Mouse (Mus musculus): ENCODE results near the gene Apobr. TPM values are rescaled to one million over a fixed set of nuclear protein-coding genes. Genes with fewer than 3 reads are reported as not detected.

Apobr gene
- polyA plus RNA-seq (2012; rRNA removed), result 0.74 and 0.82 TPM in 2 replicates

GRCm38 (mm10) chr7:126584506-126584977 lies at the start of gene Apobr:
Gene Apobr (plus strand): TSS chr7:126584942.
- DNase-seq (ENCODE audit: extremely low spot score in 1 of 2, low spot score in 1 of 2), result peak in 1 of 2 experiments; percentile 31

- DNase-seq (ENCODE audit: extremely low spot score in 1 of 2, low spot score in 1 of 2), result no peak
Measured at GRCm38 (mm10) chr7:126535766-126536165, 49.0 kb upstream of the Apobr start.

- DNase-seq (ENCODE audit: extremely low spot score in 1 of 2, low spot score in 1 of 2), result no peak
Measured at GRCm38 (mm10) chr7:126536466-126536865, 48.3 kb upstream of the Apobr start.

- DNase-seq (ENCODE audit: extremely low spot score in 1 of 2, low spot score in 1 of 2), result peak in 1 of 2 experiments; percentile 7
Measured at GRCm38 (mm10) chr7:126537820-126538585, 46.7 kb upstream of the Apobr start.

- no peak for DNase-seq (ENCODE audit: extremely low spot score in 1 of 2, low spot score in 1 of 2)
Measured at GRCm38 (mm10) chr7:126541661-126542060, 43.1 kb upstream of the Apobr start.

GRCm38 (mm10) chr7:126545631-126546030 lies 39.1 kb upstream of the Apobr start:
- no peak for DNase-seq (ENCODE audit: extremely low spot score in 1 of 2, low spot score in 1 of 2)

- DNase-seq (ENCODE audit: extremely low spot score in 1 of 2, low spot score in 1 of 2), result no peak
Measured at GRCm38 (mm10) chr7:126554796-126555195, 29.9 kb upstream of the Apobr start.

- DNase-seq (ENCODE audit: extremely low spot score in 1 of 2, low spot score in 1 of 2), result no peak
Measured at GRCm38 (mm10) chr7:126556635-126557034, 28.1 kb upstream of the Apobr start.

- DNase-seq (ENCODE audit: extremely low spot score in 1 of 2, low spot score in 1 of 2), result no peak
Measured at GRCm38 (mm10) chr7:126565693-126566092, 19.0 kb upstream of the Apobr start.

GRCm38 (mm10) chr7:126566094-126566765 lies 18.5 kb upstream of the Apobr start, which contains the start of gene Eif3c:
Gene Eif3c (minus strand): TSS chr7:126566411.
- DNase-seq (ENCODE audit: extremely low spot score in 1 of 2, low spot score in 1 of 2), result peak; percentile 83 to 94

GRCm38 (mm10) chr7:126576946-126577345 lies 7.8 kb upstream of the Apobr start:
- peak in 1 of 2 experiments; percentile 61 for DNase-seq (ENCODE audit: extremely low spot score in 1 of 2, low spot score in 1 of 2)

GRCm38 (mm10) chr7:126579172-126579571 lies 5.6 kb upstream of the Apobr start:
- DNase-seq (ENCODE audit: extremely low spot score in 1 of 2, low spot score in 1 of 2), result peak in 1 of 2 experiments; percentile 58

- DNase-seq (ENCODE audit: extremely low spot score in 1 of 2, low spot score in 1 of 2), result no peak
Measured at GRCm38 (mm10) chr7:126581661-126582060, 3.1 kb upstream of the Apobr start.

- peak in 1 of 2 experiments; percentile 20 for DNase-seq (ENCODE audit: extremely low spot score in 1 of 2, low spot score in 1 of 2)
Measured at GRCm38 (mm10) chr7:126582759-126583158, 2.0 kb upstream of the Apobr start.

- DNase-seq (ENCODE audit: extremely low spot score in 1 of 2, low spot score in 1 of 2), result peak; percentile 74 to 89
Measured at GRCm38 (mm10) chr7:126583251-126583709, 1.5 kb upstream of the Apobr start.

- no peak for DNase-seq (ENCODE audit: extremely low spot score in 1 of 2, low spot score in 1 of 2)
Measured at GRCm38 (mm10) chr7:126583761-126584160, 981 bp upstream of the Apobr start.

- DNase-seq (ENCODE audit: extremely low spot score in 1 of 2, low spot score in 1 of 2), result no peak
Measured at GRCm38 (mm10) chr7:126585717-126586116, 975 bp downstream of the Apobr start, which contains the start of gene Cln3. Gene Cln3 (minus strand): TSS chr7:126585817.

- DNase-seq (ENCODE audit: extremely low spot score in 1 of 2, low spot score in 1 of 2), result no peak
Measured at GRCm38 (mm10) chr7:126586839-126587238, 2.1 kb downstream of the Apobr start.

- DNase-seq (ENCODE audit: extremely low spot score in 1 of 2, low spot score in 1 of 2), result peak in 1 of 2 experiments; percentile 51
Measured at GRCm38 (mm10) chr7:126587779-126588178, 3.0 kb downstream of the Apobr start.

- DNase-seq (ENCODE audit: extremely low spot score in 1 of 2, low spot score in 1 of 2), result no peak
Measured at GRCm38 (mm10) chr7:126594862-126595561, 10.3 kb downstream of the Apobr start, which contains the start of gene Il27. Gene Il27 (minus strand): TSS chr7:126594941.

- DNase-seq (ENCODE audit: extremely low spot score in 1 of 2, low spot score in 1 of 2), result no peak
Measured at GRCm38 (mm10) chr7:126595890-126596289, 11.1 kb downstream of the Apobr start.
